Mouse (Mus musculus): Measurements from ENCODE around the gene Plekhf1. TPM values are rescaled to one million over a fixed set of nuclear protein-coding genes. Genes with fewer than 3 reads are reported as not detected.

Plekhf1 gene
- polyA plus RNA-seq, 1 experiment, result 0.97 TPM

- Histone ChIP-seq H3K36me3 (replicated peaks; ENCODE audit: low read length) (no peaks in the 10 kb centered on the region), H3K4me3 (replicated peaks) (peak within 1 kb of the TSS; percentile 84), H3K27me3 (replicated peaks) (peaks cover 3% of the 10 kb centered on the region), H3K4me1 (peaks cover 54% of the 10 kb centered on the region), H3K9me3 (peaks cover 34% of the 10 kb centered on the region)
- TF ChIP-seq FLI1 (IDR thresholded peaks at IDR 0.05; ENCODE audit: low read length) (no peak), GATA1 (IDR thresholded peaks at IDR 0.05; ENCODE audit: borderline replicate concordance, low read length) (no peak)
These were observed 44.7 kb downstream of the Plekhf1 start, which contains the start of gene 1600014C10Rik for GRCm38 (mm10) chr7:38182962-38183687. TSS of gene 1600014C10Rik (plus strand) at chr7:38183217.

- Histone ChIP-seq H3K4me3 (replicated peaks) (peak overlapping the region; percentile 84), H3K36me3 (replicated peaks; ENCODE audit: low read length) (no peaks in the 10 kb centered on the region), H3K27me3 (replicated peaks) (peaks cover 3% of the 10 kb centered on the region), H3K9me3 (peaks cover 30% of the 10 kb centered on the region), H3K4me1 (peaks cover 53% of the 10 kb centered on the region)
- TF ChIP-seq GATA1 (IDR thresholded peaks at IDR 0.05; ENCODE audit: borderline replicate concordance, low read length) (no peak), FLI1 (IDR thresholded peaks at IDR 0.05; ENCODE audit: low read length) (no peak)
These were observed 45.2 kb downstream of the Plekhf1 start for GRCm38 (mm10) chr7:38182596-38182961.

DNA sequence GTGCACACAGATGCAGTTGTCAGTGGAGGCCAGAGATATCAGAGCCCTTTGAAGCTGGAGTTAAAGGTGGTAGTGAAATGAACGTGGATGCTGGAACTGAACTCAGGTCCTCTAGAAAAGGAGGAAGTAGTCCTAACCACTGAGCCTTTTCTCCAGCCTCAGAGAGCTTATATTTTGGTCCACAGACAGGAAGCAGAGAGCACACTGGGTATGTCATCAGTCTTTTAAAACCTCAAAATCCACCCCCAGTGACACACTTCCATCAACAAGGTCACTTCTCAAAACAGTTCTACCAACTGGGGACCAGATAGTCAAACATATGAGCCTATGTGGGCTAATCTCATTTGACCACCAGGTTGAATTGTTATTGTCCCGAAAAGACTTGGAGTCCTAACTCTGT is 46.5 kb downstream of the Plekhf1 start:
- Histone ChIP-seq H3K4me1 (peaks cover 49% of the 10 kb centered on the region), H3K4me3 (replicated peaks) (no peak overlapping the region), H3K36me3 (replicated peaks; ENCODE audit: low read length) (no peaks in the 10 kb centered on the region), H3K9me3 (peaks cover 34% of the 10 kb centered on the region), H3K27me3 (replicated peaks) (peaks cover 3% of the 10 kb centered on the region)
- TF ChIP-seq FLI1 (IDR thresholded peaks at IDR 0.05; ENCODE audit: low read length) (no peak), GATA1 (IDR thresholded peaks at IDR 0.05; ENCODE audit: borderline replicate concordance, low read length) (no peak)

DNA sequence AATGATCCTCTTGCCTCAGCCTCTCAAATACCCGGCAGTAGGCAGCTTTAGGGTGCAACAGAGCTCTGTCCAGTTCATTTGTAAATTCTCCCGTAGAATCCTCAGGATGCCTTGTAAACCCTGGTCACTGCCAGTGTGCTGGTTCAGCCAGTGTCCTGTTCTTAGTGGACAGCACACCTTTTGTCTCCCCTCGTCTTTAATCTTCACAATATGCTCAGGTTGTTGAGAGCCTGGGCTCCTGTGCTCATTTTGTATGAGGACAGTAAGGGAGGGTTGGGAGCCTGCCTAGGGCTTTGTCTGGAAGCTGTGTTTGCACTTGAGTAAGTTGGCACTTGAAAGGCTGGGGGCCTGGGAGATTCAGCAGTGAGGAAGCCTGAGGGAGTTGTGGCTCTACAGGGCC is 47.9 kb downstream of the Plekhf1 start:
- Histone ChIP-seq H3K36me3 (replicated peaks; ENCODE audit: low read length) (no peaks in the 10 kb centered on the region), H3K27me3 (replicated peaks) (peaks cover 3% of the 10 kb centered on the region), H3K4me1 (peaks cover 36% of the 10 kb centered on the region), H3K9me3 (peaks cover 33% of the 10 kb centered on the region), H3K4me3 (replicated peaks) (no peak overlapping the region)
- TF ChIP-seq GATA1 (IDR thresholded peaks at IDR 0.05; ENCODE audit: borderline replicate concordance, low read length), result no peak
- TF ChIP-seq FLI1 (IDR thresholded peaks at IDR 0.05; ENCODE audit: low read length), result no peak

GRCm38 (mm10) chr7:38176056-38176455 is 51.8 kb downstream of the Plekhf1 start:
- Histone ChIP-seq H3K4me1 (peaks cover 16% of the 10 kb centered on the region; the same call in 1 of the 2 replicates), H3K4me3 (replicated peaks) (peak overlapping the region; percentile 2), H3K9me3 (peaks cover 20% of the 10 kb centered on the region), H3K27me3 (replicated peaks) (peaks cover 4% of the 10 kb centered on the region), H3K36me3 (replicated peaks; ENCODE audit: low read length) (no peaks in the 10 kb centered on the region)
- TF ChIP-seq FLI1 (IDR thresholded peaks at IDR 0.05; ENCODE audit: low read length), result no peak
- no peak for TF ChIP-seq GATA1 (IDR thresholded peaks at IDR 0.05; ENCODE audit: borderline replicate concordance, low read length)

DNA sequence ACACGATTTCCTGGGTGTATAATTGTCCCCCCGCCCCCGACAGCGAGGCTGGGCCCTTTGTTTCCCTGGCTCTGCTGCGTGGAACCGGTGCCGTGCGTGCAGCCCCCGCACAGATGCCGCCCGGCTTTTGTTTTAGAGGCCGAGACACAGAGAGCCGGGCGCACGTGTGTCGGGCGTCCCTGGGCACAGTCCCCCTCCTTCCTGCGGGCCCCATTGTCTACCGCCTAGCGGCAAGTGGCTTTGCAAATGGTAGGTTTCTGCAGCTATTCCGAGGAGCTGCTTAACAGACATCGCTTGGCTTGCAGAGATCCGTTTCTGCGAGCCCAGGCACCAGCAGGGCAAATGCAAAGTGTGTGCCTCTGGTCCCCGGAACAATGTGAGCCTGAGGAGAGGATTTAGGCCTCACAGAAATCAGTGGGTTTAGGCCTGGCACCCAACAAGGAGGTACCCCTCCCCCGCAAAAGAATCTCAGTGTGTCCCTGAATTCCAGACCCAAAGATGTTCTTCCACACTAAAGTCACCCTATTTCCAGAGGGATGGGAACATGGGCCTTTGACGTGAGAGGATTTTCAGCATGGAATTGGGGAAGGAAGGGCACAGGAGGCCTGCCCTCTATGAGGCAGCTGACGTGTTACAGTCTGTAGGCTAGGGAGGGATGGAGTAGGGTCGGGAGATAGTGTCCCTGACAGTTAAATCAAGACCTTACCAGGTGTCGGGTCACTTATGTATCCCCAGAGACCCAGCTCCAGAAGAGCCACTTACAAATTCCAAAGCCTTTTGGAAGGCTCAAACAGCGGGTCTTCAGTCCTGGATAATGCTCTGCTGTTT is 53.3 kb downstream of the Plekhf1 start:
- no peak for TF ChIP-seq GATA1 (IDR thresholded peaks at IDR 0.05; ENCODE audit: borderline replicate concordance, low read length)
- no peak for TF ChIP-seq FLI1 (IDR thresholded peaks at IDR 0.05; ENCODE audit: low read length)
- no peaks in the 10 kb centered on the region for H3K36me3 ChIP-seq (replicated peaks; ENCODE audit: low read length)
- H3K9me3 ChIP-seq, result peaks cover 17% of the 10 kb centered on the region
- no peak overlapping the region for H3K4me3 ChIP-seq (replicated peaks)
- peaks cover 16% of the 10 kb centered on the region; the same call in 1 of the 2 replicates for H3K4me1 ChIP-seq
- H3K27me3 ChIP-seq (replicated peaks), result peaks cover 5% of the 10 kb centered on the region

GRCm38 (mm10) chr7:38173871-38174270 is 53.9 kb downstream of the Plekhf1 start:
- TF ChIP-seq FLI1 (IDR thresholded peaks at IDR 0.05; ENCODE audit: low read length) (no peak), GATA1 (IDR thresholded peaks at IDR 0.05; ENCODE audit: borderline replicate concordance, low read length) (no peak)
- no peak overlapping the region for H3K4me3 ChIP-seq (replicated peaks)
- peaks cover 16% of the 10 kb centered on the region; the same call in 1 of the 2 replicates for H3K4me1 ChIP-seq
- no peaks in the 10 kb centered on the region for H3K36me3 ChIP-seq (replicated peaks; ENCODE audit: low read length)
- H3K27me3 ChIP-seq (replicated peaks), result peaks cover 5% of the 10 kb centered on the region
- H3K9me3 ChIP-seq, result peaks cover 17% of the 10 kb centered on the region

- TF ChIP-seq GATA1 (IDR thresholded peaks at IDR 0.05; ENCODE audit: borderline replicate concordance, low read length) (no peak), FLI1 (IDR thresholded peaks at IDR 0.05; ENCODE audit: low read length) (no peak)
These were observed 60.1 kb downstream of the Plekhf1 start for GRCm38 (mm10) chr7:38167724-38168141.

More at GRCm38 (mm10) chr7:38167724-38168141, 60.1 kb downstream of the Plekhf1 start:
- Histone ChIP-seq H3K36me3 (replicated peaks; ENCODE audit: low read length) (no peaks in the 10 kb centered on the region), H3K4me1 (peaks cover 11% of the 10 kb centered on the region), H3K4me3 (replicated peaks) (no peak overlapping the region), H3K27me3 (replicated peaks) (peaks cover 15% of the 10 kb centered on the region), H3K9me3 (peaks cover 12% of the 10 kb centered on the region)

Other genes with a start within 250 kb of the Plekhf1 start
- gene Uri1, start 204.5 kb downstream of the Plekhf1 start, polyA plus RNA-seq (2012; ENCODE audit: insufficient read depth, low replicate concordance), result 2.9 and 5.6 TPM in 2 replicates
- 5.8 and 5.9 TPM in 2 replicates for gene Ccne1, start 120.5 kb downstream of the Plekhf1 start, polyA plus RNA-seq (2012; ENCODE audit: insufficient read depth, low replicate concordance)
- 2.2 and 22.1 TPM in 2 replicates for gene 1600014C10Rik, start 44.8 kb downstream of the Plekhf1 start, polyA plus RNA-seq (2012; ENCODE audit: insufficient read depth, low replicate concordance)
- 2.6 and 5.5 TPM in 2 replicates for gene Pop4, start 43.4 kb upstream of the Plekhf1 start, polyA plus RNA-seq (2012; ENCODE audit: insufficient read depth, low replicate concordance)

All from megakaryocyte, embryonic 14.5 days (primary cell).